Mouse (Mus musculus): ENCODE data around the gene AU018091. TPM values are rescaled to one million over a fixed set of nuclear protein-coding genes. Genes with fewer than 3 reads are reported as not detected.

AU018091 gene
- polyA plus RNA-seq, 1 experiment from 2014 or later, result not detected

- Histone ChIP-seq H3K9me3 (ENCODE audit: control insufficient read depth, low read length) (no peaks in the 10 kb centered on the region), H3K4me1 (ENCODE audit: control insufficient read depth, insufficient read depth, low read length) (no peaks in the 10 kb centered on the region), H3K4me3 (ENCODE audit: low read depth, low read length) (no peak overlapping the region), H3K9ac (replicated peaks; ENCODE audit: low read depth, low read length) (no peak overlapping the region), H3K36me3 (ENCODE audit: control insufficient read depth, insufficient read depth, low read length) (no peaks in the 10 kb centered on the region), H3K4me2 (ENCODE audit: low read depth, low read length) (no peak overlapping the region), H3K27me3 (ENCODE audit: control insufficient read depth, insufficient read depth, low read length) (no peaks in the 10 kb centered on the region), H3K27ac (ENCODE audit: low read depth, low read length) (no peak overlapping the region)
- 85% methylated on average over 4 of the region's 4 CpGs for WGBS
- ATAC-seq (ENCODE audit: low read depth), result no peak
These were observed 35.6 kb upstream of the AU018091 start for GRCm38 (mm10) chr7:3204628-3205027.

GRCm38 (mm10) chr7:3203890-3204289, 34.9 kb upstream of the AU018091 start:
- no peak for ATAC-seq (ENCODE audit: low read depth)
- H3K36me3 ChIP-seq (ENCODE audit: control insufficient read depth, insufficient read depth, low read length), result no peaks in the 10 kb centered on the region
- H3K27me3 ChIP-seq (ENCODE audit: control insufficient read depth, insufficient read depth, low read length), result no peaks in the 10 kb centered on the region
- 8% methylated on average over 3 of the region's 3 CpGs for WGBS
- no peaks in the 10 kb centered on the region for H3K9me3 ChIP-seq (ENCODE audit: control insufficient read depth, low read length)
- H3K27ac ChIP-seq (ENCODE audit: low read depth, low read length), result no peak overlapping the region
- no peak overlapping the region for H3K9ac ChIP-seq (replicated peaks; ENCODE audit: low read depth, low read length)
- no peak overlapping the region for H3K4me2 ChIP-seq (ENCODE audit: low read depth, low read length)
- H3K4me1 ChIP-seq (ENCODE audit: control insufficient read depth, insufficient read depth, low read length), result no peaks in the 10 kb centered on the region
- no peak overlapping the region for H3K4me3 ChIP-seq (ENCODE audit: low read depth, low read length)

GRCm38 (mm10) chr7:3201134-3201705, 32.2 kb upstream of the AU018091 start:
- ATAC-seq (ENCODE audit: low read depth), result no peak
- Histone ChIP-seq H3K9ac (replicated peaks; ENCODE audit: low read depth, low read length) (no peak overlapping the region), H3K36me3 (ENCODE audit: control insufficient read depth, insufficient read depth, low read length) (no peaks in the 10 kb centered on the region), H3K27ac (ENCODE audit: low read depth, low read length) (no peak overlapping the region), H3K27me3 (ENCODE audit: control insufficient read depth, insufficient read depth, low read length) (no peaks in the 10 kb centered on the region), H3K9me3 (ENCODE audit: control insufficient read depth, low read length) (no peaks in the 10 kb centered on the region), H3K4me3 (ENCODE audit: low read depth, low read length) (no peak overlapping the region), H3K4me2 (ENCODE audit: low read depth, low read length) (no peak overlapping the region), H3K4me1 (ENCODE audit: control insufficient read depth, insufficient read depth, low read length) (no peaks in the 10 kb centered on the region)
- WGBS, result 33% methylated on average over 12 of the region's 12 CpGs

- H3K27me3 ChIP-seq (ENCODE audit: control insufficient read depth, insufficient read depth, low read length), result no peaks in the 10 kb centered on the region
- no peak overlapping the region for H3K27ac ChIP-seq (ENCODE audit: low read depth, low read length)
- 49% methylated on average over 11 of the region's 11 CpGs for WGBS
- no peaks in the 10 kb centered on the region for H3K9me3 ChIP-seq (ENCODE audit: control insufficient read depth, low read length)
- H3K36me3 ChIP-seq (ENCODE audit: control insufficient read depth, insufficient read depth, low read length), result no peaks in the 10 kb centered on the region
- no peak overlapping the region for H3K9ac ChIP-seq (replicated peaks; ENCODE audit: low read depth, low read length)
- H3K4me2 ChIP-seq (ENCODE audit: low read depth, low read length), result no peak overlapping the region
- no peak for ATAC-seq (ENCODE audit: low read depth)
- H3K4me3 ChIP-seq (ENCODE audit: low read depth, low read length), result no peak overlapping the region
- H3K4me1 ChIP-seq (ENCODE audit: control insufficient read depth, insufficient read depth, low read length), result no peaks in the 10 kb centered on the region
These were observed 29.9 kb upstream of the AU018091 start for GRCm38 (mm10) chr7:3198884-3199283.

- Histone ChIP-seq H3K4me3 (ENCODE audit: low read depth, low read length) (no peak overlapping the region), H3K36me3 (ENCODE audit: control insufficient read depth, insufficient read depth, low read length) (no peaks in the 10 kb centered on the region), H3K9ac (replicated peaks; ENCODE audit: low read depth, low read length) (no peak overlapping the region), H3K27ac (ENCODE audit: low read depth, low read length) (no peak overlapping the region), H3K4me1 (ENCODE audit: control insufficient read depth, insufficient read depth, low read length) (no peaks in the 10 kb centered on the region), H3K9me3 (ENCODE audit: control insufficient read depth, low read length) (no peaks in the 10 kb centered on the region), H3K4me2 (ENCODE audit: low read depth, low read length) (no peak overlapping the region), H3K27me3 (ENCODE audit: control insufficient read depth, insufficient read depth, low read length) (no peaks in the 10 kb centered on the region)
- no peak for ATAC-seq (ENCODE audit: low read depth)
- WGBS, result 75% methylated on average over 5 of the region's 5 CpGs
These were observed 26.8 kb upstream of the AU018091 start for GRCm38 (mm10) chr7:3195850-3196249.

- no peak overlapping the region for H3K4me2 ChIP-seq (ENCODE audit: low read depth, low read length)
- H3K4me1 ChIP-seq (ENCODE audit: control insufficient read depth, insufficient read depth, low read length), result no peaks in the 10 kb centered on the region
- no peaks in the 10 kb centered on the region for H3K36me3 ChIP-seq (ENCODE audit: control insufficient read depth, insufficient read depth, low read length)
- no peak overlapping the region for H3K9ac ChIP-seq (replicated peaks; ENCODE audit: low read depth, low read length)
- H3K4me3 ChIP-seq (ENCODE audit: low read depth, low read length), result no peak overlapping the region
- no peaks in the 10 kb centered on the region for H3K9me3 ChIP-seq (ENCODE audit: control insufficient read depth, low read length)
- WGBS, result 96% methylated on average over 4 of the region's 4 CpGs
- no peaks in the 10 kb centered on the region for H3K27me3 ChIP-seq (ENCODE audit: control insufficient read depth, insufficient read depth, low read length)
- ATAC-seq (ENCODE audit: low read depth), result no peak
- H3K27ac ChIP-seq (ENCODE audit: low read depth, low read length), result no peak overlapping the region
These were observed 25.5 kb upstream of the AU018091 start for GRCm38 (mm10) chr7:3194531-3194930.

GRCm38 (mm10) chr7:3193905-3194304, 24.9 kb upstream of the AU018091 start:
- H3K4me3 ChIP-seq (ENCODE audit: low read depth, low read length), result no peak overlapping the region
- 14% methylated on average over 6 of the region's 6 CpGs for WGBS
- H3K27me3 ChIP-seq (ENCODE audit: control insufficient read depth, insufficient read depth, low read length), result no peaks in the 10 kb centered on the region
- no peaks in the 10 kb centered on the region for H3K9me3 ChIP-seq (ENCODE audit: control insufficient read depth, low read length)
- no peak overlapping the region for H3K4me2 ChIP-seq (ENCODE audit: low read depth, low read length)
- H3K9ac ChIP-seq (replicated peaks; ENCODE audit: low read depth, low read length), result no peak overlapping the region
- no peak for ATAC-seq (ENCODE audit: low read depth)
- H3K4me1 ChIP-seq (ENCODE audit: control insufficient read depth, insufficient read depth, low read length), result no peaks in the 10 kb centered on the region
- H3K27ac ChIP-seq (ENCODE audit: low read depth, low read length), result no peak overlapping the region
- no peaks in the 10 kb centered on the region for H3K36me3 ChIP-seq (ENCODE audit: control insufficient read depth, insufficient read depth, low read length)

- no peak for ATAC-seq (ENCODE audit: low read depth)
- Histone ChIP-seq H3K9ac (replicated peaks; ENCODE audit: low read depth, low read length) (no peak overlapping the region), H3K36me3 (ENCODE audit: control insufficient read depth, insufficient read depth, low read length) (no peaks in the 10 kb centered on the region)
These were observed 24.1 kb upstream of the AU018091 start for GRCm38 (mm10) chr7:3193049-3193632.

GRCm38 (mm10) chr7:3191971-3192498, 23.0 kb upstream of the AU018091 start:
- H3K9ac ChIP-seq (replicated peaks; ENCODE audit: low read depth, low read length), result no peak overlapping the region
- H3K4me2 ChIP-seq (ENCODE audit: low read depth, low read length), result no peak overlapping the region
- no peak overlapping the region for H3K4me3 ChIP-seq (ENCODE audit: low read depth, low read length)
- no peaks in the 10 kb centered on the region for H3K4me1 ChIP-seq (ENCODE audit: control insufficient read depth, insufficient read depth, low read length)
- ATAC-seq (ENCODE audit: low read depth), result no peak
- H3K9me3 ChIP-seq (ENCODE audit: control insufficient read depth, low read length), result no peaks in the 10 kb centered on the region
- H3K27ac ChIP-seq (ENCODE audit: low read depth, low read length), result no peak overlapping the region
- H3K36me3 ChIP-seq (ENCODE audit: control insufficient read depth, insufficient read depth, low read length), result no peaks in the 10 kb centered on the region
- H3K27me3 ChIP-seq (ENCODE audit: control insufficient read depth, insufficient read depth, low read length), result no peaks in the 10 kb centered on the region
- 88% methylated on average over 12 of the region's 12 CpGs for WGBS

More at GRCm38 (mm10) chr7:3193049-3193632, 24.1 kb upstream of the AU018091 start:
- Histone ChIP-seq H3K27me3 (ENCODE audit: control insufficient read depth, insufficient read depth, low read length) (no peaks in the 10 kb centered on the region), H3K4me2 (ENCODE audit: low read depth, low read length) (no peak overlapping the region), H3K4me1 (ENCODE audit: control insufficient read depth, insufficient read depth, low read length) (no peaks in the 10 kb centered on the region), H3K27ac (ENCODE audit: low read depth, low read length) (no peak overlapping the region), H3K9me3 (ENCODE audit: control insufficient read depth, low read length) (no peaks in the 10 kb centered on the region), H3K4me3 (ENCODE audit: low read depth, low read length) (no peak overlapping the region)
- 77% methylated on average over 4 of the region's 4 CpGs for WGBS

All from neural tube, embryonic 14.5 days (tissue).